ENCODE assay signal across 8 mouse cellular contexts in genomic region chr9:119321392-119322229, GRCm38 (mm10). TPM values are rescaled to one million over a fixed set of nuclear protein-coding genes. Genes with fewer than 3 reads are reported as not detected.
DNase-seq lines count a peak whose midpoint lies in the region; ATAC-seq and TF ChIP-seq lines count a peak whose summit lies in the region.

No protein-coding gene starts in this region.

- H3K4me2 ChIP-seq in forebrain, postnatal 0 days (ENCODE audit: low read depth) = peak overlapping the region; percentile 75
- peak overlapping the region; percentile 95 for H3K4me2 ChIP-seq in neural tube, embryonic 15.5 days

- H3K9ac ChIP-seq in forebrain, postnatal 0 days = peak overlapping the region; percentile 84
- peak overlapping the region; percentile 75 for H3K9ac ChIP-seq in liver, adult 2 months (ENCODE audit: low read depth, low read length)
- H3K9ac ChIP-seq in neural tube, embryonic 15.5 days (replicated peaks) = peak overlapping the region; percentile 83

- H3K27me3 ChIP-seq in forebrain, postnatal 0 days (ENCODE audit: insufficient read depth, low read length) = no peaks in the 10 kb centered on the region
- H3K27me3 ChIP-seq in liver, adult 2 months (ENCODE audit: control insufficient read depth, insufficient read depth, low read length) = no peaks in the 10 kb centered on the region
- no peaks in the 10 kb centered on the region for H3K27me3 ChIP-seq in neural tube, embryonic 15.5 days (replicated peaks)

- no peaks in the 10 kb centered on the region for H3K36me3 ChIP-seq in forebrain, postnatal 0 days (ENCODE audit: insufficient read depth)
- no peaks in the 10 kb centered on the region for H3K36me3 ChIP-seq in liver, adult 2 months (ENCODE audit: control insufficient read depth, insufficient read depth, low read length)
- no peaks in the 10 kb centered on the region for H3K36me3 ChIP-seq in neural tube, embryonic 15.5 days

- DNase-seq in left cerebral cortex, adult 2 months (ENCODE audit: extremely low spot score in 1 of 2, low spot score in 2 of 2) = peak; percentile 28 to 30
- no peak for DNase-seq in left cerebral cortex, adult 18-20 months (ENCODE audit: low spot score in 2 of 2)
- DNase-seq in forebrain, postnatal 0 days = peak; percentile 18
- DNase-seq in liver, adult 2 months (ENCODE audit: extremely low read depth, low read depth, low spot score) = no peak
- no peak for DNase-seq in layer of hippocampus, adult 18-20 months (ENCODE audit: low spot score in 2 of 2)
- no peak for DNase-seq in urinary bladder, adult 2 months (ENCODE audit: low spot score)

- H3K9me3 ChIP-seq in forebrain, postnatal 0 days (ENCODE audit: low read length) = no peaks in the 10 kb centered on the region
- H3K9me3 ChIP-seq in neural tube, embryonic 15.5 days (replicated peaks) = no peaks in the 10 kb centered on the region

- H3K4me1 ChIP-seq in bone marrow macrophage, adult 2 months (ENCODE audit: control insufficient read depth, insufficient read depth, low read length) = peaks cover 16% of the 10 kb centered on the region
- H3K4me1 ChIP-seq in forebrain, postnatal 0 days (ENCODE audit: insufficient read depth) = peaks cover 4% of the 10 kb centered on the region; the same call in 1 of the 2 replicates
- H3K4me1 ChIP-seq in liver, adult 2 months (ENCODE audit: control insufficient read depth, insufficient read depth, low read length) = peaks cover 9% of the 10 kb centered on the region
- H3K4me1 ChIP-seq in neural tube, embryonic 15.5 days = peaks cover 25% of the 10 kb centered on the region

- H3K27ac ChIP-seq in left cerebral cortex, adult 2 months = peak overlapping the region; percentile 98
- H3K27ac ChIP-seq in bone marrow macrophage, adult 2 months (ENCODE audit: insufficient read depth, low read depth, low read length) = peak overlapping the region; percentile 92
- H3K27ac ChIP-seq in forebrain, postnatal 0 days (ENCODE audit: low read depth, low read length) = peak overlapping the region; percentile 94
- H3K27ac ChIP-seq in liver, adult 2 months (replicated peaks; ENCODE audit: insufficient read depth, low read depth, low read length) = peak overlapping the region; percentile 92
- H3K27ac ChIP-seq in neural tube, embryonic 15.5 days (replicated peaks) = peak overlapping the region; percentile 95

- H3K4me3 ChIP-seq in left cerebral cortex, adult 2 months = peak overlapping the region; percentile 90
- peak overlapping the region; percentile 76 for H3K4me3 ChIP-seq in bone marrow macrophage, adult 2 months (ENCODE audit: insufficient read depth, low read length)
- H3K4me3 ChIP-seq in forebrain, postnatal 0 days (ENCODE audit: low read depth, low read length) = peak overlapping the region; percentile 70
- H3K4me3 ChIP-seq in liver, adult 2 months (ENCODE audit: insufficient read depth, low read depth, low read length) = peak overlapping the region; percentile 79
- peak overlapping the region; percentile 92 for H3K4me3 ChIP-seq in neural tube, embryonic 15.5 days (replicated peaks)

- TF ChIP-seq CTCF in left cerebral cortex, adult 2 months (IDR thresholded peaks at IDR 0.05) = no peak
- TF ChIP-seq CTCF in bone marrow macrophage, adult 2 months (IDR thresholded peaks at IDR 0.05; ENCODE audit: low read depth, low read length) = no peak
- no peak for TF ChIP-seq CTCF in forebrain, postnatal 0 days (IDR thresholded peaks at IDR 0.05; ENCODE audit: low read depth)
- TF ChIP-seq CTCF in liver, adult 2 months (IDR thresholded peaks at IDR 0.05; ENCODE audit: low read depth, low read length) = no peak

- intact Hi-C loops in left cerebral cortex, adult 2 months (cut with DNase I) = loop anchor here (1.0 to 10.0 kb wide), 4 partner anchors 19 to 573 kb away; partner anchors contain the start of genes Ctdspl, Dlec1 and Wdr48

- WGBS in forebrain, postnatal 0 days = 2% methylated on average over 51 of the region's 59 CpGs
- 2% methylated on average over 59 of the region's 59 CpGs for WGBS in liver, adult 2 months
- under 1% methylated on average over 53 of the region's 59 CpGs for WGBS in neural tube, embryonic 15.5 days

- no peak for TF ChIP-seq POLR2A in bone marrow macrophage, adult 2 months (IDR thresholded peaks at IDR 0.05; ENCODE audit: borderline replicate concordance, low read depth, low read length)
- TF ChIP-seq POLR2A in liver, adult 2 months (IDR thresholded peaks at IDR 0.05; ENCODE audit: extremely low read depth, insufficient read depth, low read length) = no peak

- H3K79me2 ChIP-seq in liver, adult 2 months (ENCODE audit: control insufficient read depth, insufficient read depth, low read length) = peaks cover 14% of the 10 kb centered on the region; the same call in 1 of the 2 replicates

- ATAC-seq in forebrain, postnatal 0 days = no peak; the same call in none of the 2 replicates
- ATAC-seq in neural tube, embryonic 15.5 days (ENCODE audit: low FRiP score) = peak; percentile 39

RNA-seq across cellular contexts. Expression of gene Oxsr1, which starts 0.6 kb away (rescaled TPM):
- total RNA-seq in left cerebral cortex, adult 2 months (2021) = 10 to 100 TPM; 31.1 to 33.9 TPM
- 10 to 100 TPM; 32.1 to 33.8 TPM for total RNA-seq in left cerebral cortex, adult 18-20 months (2021)
- polyA plus RNA-seq in bone marrow macrophage, adult 2 months (2012; ENCODE audit: insufficient read depth, insufficient read length, missing spikeins) = 27.8 and 29.2 TPM in 2 replicates
- total RNA-seq in forebrain, postnatal 0 days (2014; rRNA removed) = 48.8 and 57.5 TPM in 2 replicates
- 7.2 and 8.8 TPM in 2 replicates for polyA plus RNA-seq in forebrain, postnatal 0 days (2015; fragmentation: Nextera tagmentation; extraction: Ambion mirVana)
- total RNA-seq in liver, adult 2 months (2014; rRNA removed) = 14.2 and 15.6 TPM in 2 replicates
- 7.6 and 8.6 TPM in 2 replicates for polyA plus RNA-seq in liver, adult 2 months (2012; rRNA removed)
- 12.2 and 13.0 TPM in 2 replicates for polyA plus RNA-seq in neural tube, embryonic 15.5 days (2015; fragmentation: Nextera tagmentation; extraction: Ambion mirVana)
- total RNA-seq in layer of hippocampus, adult 18-20 months (2021) = 10 to 100 TPM; 30.2 to 31.7 TPM
- 37.3 and 38.1 TPM in 2 replicates for polyA plus RNA-seq in urinary bladder, adult 2 months (2012; rRNA removed)

RNA-seq across cellular contexts. Expression of gene Acaa1a, which starts 17.9 kb away (rescaled TPM):
- 10 to 100 TPM; 69.9 to 73.6 TPM for total RNA-seq in left cerebral cortex, adult 2 months (2021)
- 10 to 100 TPM; 63.9 to 70.5 TPM for total RNA-seq in left cerebral cortex, adult 18-20 months (2021)
- 99.1 and 103 TPM in 2 replicates for polyA plus RNA-seq in bone marrow macrophage, adult 2 months (2012; ENCODE audit: insufficient read depth, insufficient read length, missing spikeins)
- 121 and 130 TPM in 2 replicates for total RNA-seq in forebrain, postnatal 0 days (2014; rRNA removed)
- 81.8 and 86.6 TPM in 2 replicates for polyA plus RNA-seq in forebrain, postnatal 0 days (2015; fragmentation: Nextera tagmentation; extraction: Ambion mirVana)
- total RNA-seq in liver, adult 2 months (2014; rRNA removed) = 155 and 170 TPM in 2 replicates
- 280 and 328 TPM in 2 replicates for polyA plus RNA-seq in liver, adult 2 months (2012; rRNA removed)
- 123 and 128 TPM in 2 replicates for polyA plus RNA-seq in neural tube, embryonic 15.5 days (2015; fragmentation: Nextera tagmentation; extraction: Ambion mirVana)
- 10 to 100 TPM; 70.3 to 74.7 TPM for total RNA-seq in layer of hippocampus, adult 18-20 months (2021)
- polyA plus RNA-seq in urinary bladder, adult 2 months (2012; rRNA removed) = 144 and 173 TPM in 2 replicates

RNA-seq across cellular contexts. Expression of gene Myd88, which starts 19.6 kb away (rescaled TPM):
- total RNA-seq in left cerebral cortex, adult 2 months (2021) = 1 to 10 TPM; 4.6 to 5.5 TPM
- 1 to 10 TPM; 6.5 to 7.9 TPM for total RNA-seq in left cerebral cortex, adult 18-20 months (2021)
- polyA plus RNA-seq in bone marrow macrophage, adult 2 months (2012; ENCODE audit: insufficient read depth, insufficient read length, missing spikeins) = 83.8 and 93.5 TPM in 2 replicates
- 4.0 and 5.8 TPM in 2 replicates for total RNA-seq in forebrain, postnatal 0 days (2014; rRNA removed)
- 5.2 and 5.3 TPM in 2 replicates for polyA plus RNA-seq in forebrain, postnatal 0 days (2015; fragmentation: Nextera tagmentation; extraction: Ambion mirVana)
- 4.8 and 6.3 TPM in 2 replicates for total RNA-seq in liver, adult 2 months (2014; rRNA removed)
- polyA plus RNA-seq in liver, adult 2 months (2012; rRNA removed) = 9.8 and 11.3 TPM in 2 replicates
- 6.2 and 13.1 TPM in 2 replicates for polyA plus RNA-seq in neural tube, embryonic 15.5 days (2015; fragmentation: Nextera tagmentation; extraction: Ambion mirVana)
- 1 to 10 TPM; 5.9 to 6.7 TPM for total RNA-seq in layer of hippocampus, adult 18-20 months (2021)
- 19.4 and 22.4 TPM in 2 replicates for polyA plus RNA-seq in urinary bladder, adult 2 months (2012; rRNA removed)

RNA-seq across cellular contexts. Expression of gene Xylb, which starts 35.6 kb away (rescaled TPM):
- 1 to 10 TPM; 4.9 to 5.5 TPM for total RNA-seq in left cerebral cortex, adult 2 months (2021)
- total RNA-seq in left cerebral cortex, adult 18-20 months (2021) = 1 to 10 TPM; 4.1 to 4.3 TPM
- polyA plus RNA-seq in bone marrow macrophage, adult 2 months (2012; ENCODE audit: insufficient read depth, insufficient read length, missing spikeins) = 5.5 and 6.1 TPM in 2 replicates
- total RNA-seq in forebrain, postnatal 0 days (2014; rRNA removed) = 5.0 and 9.0 TPM in 2 replicates
- 2.6 and 3.7 TPM in 2 replicates for polyA plus RNA-seq in forebrain, postnatal 0 days (2015; fragmentation: Nextera tagmentation; extraction: Ambion mirVana)
- 204 and 276 TPM in 2 replicates for total RNA-seq in liver, adult 2 months (2014; rRNA removed)
- 154 and 166 TPM in 2 replicates for polyA plus RNA-seq in liver, adult 2 months (2012; rRNA removed)
- polyA plus RNA-seq in neural tube, embryonic 15.5 days (2015; fragmentation: Nextera tagmentation; extraction: Ambion mirVana) = 2.8 and 3.0 TPM in 2 replicates
- 1 to 10 TPM; 4.8 to 5.9 TPM for total RNA-seq in layer of hippocampus, adult 18-20 months (2021)
- 1.4 and 1.6 TPM in 2 replicates for polyA plus RNA-seq in urinary bladder, adult 2 months (2012; rRNA removed)

RNA-seq across cellular contexts. Expression of gene Slc22a14, which starts 43.7 kb away (rescaled TPM):
- not detected for total RNA-seq in left cerebral cortex, adult 2 months (2021)
- not detected for total RNA-seq in left cerebral cortex, adult 18-20 months (2021)
- not detected in 2 replicates for polyA plus RNA-seq in bone marrow macrophage, adult 2 months (2012; ENCODE audit: insufficient read depth, insufficient read length, missing spikeins)
- 0.08 TPM in 1 of 2 replicates, not detected in the other for total RNA-seq in forebrain, postnatal 0 days (2014; rRNA removed)
- polyA plus RNA-seq in forebrain, postnatal 0 days (2015; fragmentation: Nextera tagmentation; extraction: Ambion mirVana) = not detected in 2 replicates
- not detected in 2 replicates for total RNA-seq in liver, adult 2 months (2014; rRNA removed)
- not detected in 2 replicates for polyA plus RNA-seq in liver, adult 2 months (2012; rRNA removed)
- polyA plus RNA-seq in neural tube, embryonic 15.5 days (2015; fragmentation: Nextera tagmentation; extraction: Ambion mirVana) = not detected in 2 replicates
- not detected for total RNA-seq in layer of hippocampus, adult 18-20 months (2021)
- 0.16 and 0.40 TPM in 2 replicates for polyA plus RNA-seq in urinary bladder, adult 2 months (2012; rRNA removed)

Comparison
In these comparisons a context has a peak if more than half of its experiments do, and no peak if none do; other contexts are left out.
1. DNase-seq: peak in left cerebral cortex, adult 2 months (2 of 2) and forebrain, postnatal 0 days (single experiment); none in left cerebral cortex, adult 18-20 months (0 of 2), liver, adult 2 months (single experiment), layer of hippocampus, adult 18-20 months (0 of 2) and urinary bladder, adult 2 months (single experiment).
2. Peak in every context shown above with its lines, with median percentiles within 50 percentile points of each other: H3K27ac ChIP-seq, H3K4me3 ChIP-seq and H3K9ac ChIP-seq.